Mouse (Mus musculus): ENCODE results near the gene Pla1a. TPM values are rescaled to one million over a fixed set of nuclear protein-coding genes. Genes with fewer than 3 reads are reported as not detected.
"Not testable (repeated sequence)": the region's sequence is repeated elsewhere in the genome, so short reads cannot be mapped to it uniquely, and the experiment has no call there.

Gene Pla1a
- 1.2 and 1.4 TPM in 2 replicates for polyA plus RNA-seq (2015; fragmentation: Nextera tagmentation; extraction: Ambion mirVana)

GRCm38 (mm10) chr16:38432498-38433425, at the start of gene Pla1a:
TSS of gene Pla1a (minus strand) at chr16:38433145.
- H3K4me3 ChIP-seq (replicated peaks): no peak within 1 kb of the TSS
- H3K9ac ChIP-seq (replicated peaks): no peak within 1 kb of the TSS
- no peak within 1 kb of the TSS for H3K4me2 ChIP-seq
- H3K9me3 ChIP-seq (replicated peaks): no peaks in the 10 kb centered on the region
- ATAC-seq (ENCODE audit: low FRiP score): no peak
- H3K4me1 ChIP-seq: no peaks in the 10 kb centered on the region
- no peak within 1 kb of the TSS for H3K27ac ChIP-seq (replicated peaks)
- 79% methylated on average over 11 of the region's 11 CpGs for WGBS
- H3K27me3 ChIP-seq (replicated peaks): no peaks in the 10 kb centered on the region
- no peaks in the 10 kb centered on the region for H3K36me3 ChIP-seq

- ATAC-seq (ENCODE audit: low FRiP score): no peak
These were observed 48.4 kb upstream of the Pla1a start for GRCm38 (mm10) chr16:38481327-38481726.

GRCm38 (mm10) chr16:38478296-38478695, 45.4 kb upstream of the Pla1a start:
- Histone ChIP-seq H3K4me3 (replicated peaks) (no peak overlapping the region), H3K4me1 (peaks cover 15% of the 10 kb centered on the region; the same call in 1 of the 2 replicates), H3K9ac (replicated peaks) (no peak overlapping the region), H3K4me2 (no peak overlapping the region), H3K9me3 (replicated peaks) (no peaks in the 10 kb centered on the region), H3K36me3 (no peaks in the 10 kb centered on the region), H3K27me3 (replicated peaks) (no peaks in the 10 kb centered on the region), H3K27ac (replicated peaks) (no peak overlapping the region)
- no peak for ATAC-seq (ENCODE audit: low FRiP score)
- WGBS: 86% methylated on average over 3 of the region's 3 CpGs

More at GRCm38 (mm10) chr16:38481327-38481726, 48.4 kb upstream of the Pla1a start:
- H3K36me3 ChIP-seq: no peaks in the 10 kb centered on the region
- 81% methylated on average over 4 of the region's 4 CpGs for WGBS
- H3K9ac ChIP-seq (replicated peaks): no peak overlapping the region
- H3K4me1 ChIP-seq: peaks cover 15% of the 10 kb centered on the region; the same call in 1 of the 2 replicates
- no peak overlapping the region for H3K4me2 ChIP-seq
- no peak overlapping the region for H3K27ac ChIP-seq (replicated peaks)
- H3K9me3 ChIP-seq (replicated peaks): no peaks in the 10 kb centered on the region
- no peak overlapping the region for H3K4me3 ChIP-seq (replicated peaks)
- 0 out of 2 replicates have a peak, but pooled peaks cover 7% of the 10 kb centered on the region for H3K27me3 ChIP-seq (replicated peaks)

- Histone ChIP-seq H3K4me1 (peaks cover 12% of the 10 kb centered on the region; the same call in 1 of the 2 replicates), H3K9ac (replicated peaks) (0 out of 2 replicates have a peak overlapping the region, but pooled peaks have one; percentile 21), H3K27ac (replicated peaks) (peak overlapping the region; percentile 63; the same call in 1 of the 2 replicates), H3K4me2 (peak overlapping the region; percentile 77), H3K4me3 (replicated peaks) (peak overlapping the region; percentile 40)
- peak; percentile 43; the same call in 1 of the 2 replicates for ATAC-seq (ENCODE audit: low FRiP score)
- WGBS: 25% methylated on average over 14 of the region's 14 CpGs
- not testable (repeated sequence) for H3K36me3 ChIP-seq; H3K9me3 ChIP-seq (replicated peaks); H3K27me3 ChIP-seq (replicated peaks)
These were observed 44.3 kb upstream of the Pla1a start for GRCm38 (mm10) chr16:38477241-38477608.

- Histone ChIP-seq H3K4me2 (peak overlapping the region; percentile 77), H3K9ac (replicated peaks) (peak overlapping the region; percentile 21), H3K27me3 (replicated peaks) (no peaks in the 10 kb centered on the region), H3K36me3 (no peaks in the 10 kb centered on the region), H3K9me3 (replicated peaks) (no peaks in the 10 kb centered on the region), H3K27ac (replicated peaks) (peak overlapping the region; percentile 63), H3K4me1 (peaks cover 12% of the 10 kb centered on the region; the same call in 1 of the 2 replicates), H3K4me3 (replicated peaks) (peak overlapping the region; percentile 40)
- peak; percentile 69 for ATAC-seq (ENCODE audit: low FRiP score)
- 6% methylated on average over 34 of the region's 34 CpGs for WGBS
These were observed 43.6 kb upstream of the Pla1a start for GRCm38 (mm10) chr16:38476312-38477240.

- Histone ChIP-seq H3K27ac (replicated peaks) (no peak overlapping the region), H3K4me1 (peaks cover 12% of the 10 kb centered on the region; the same call in 1 of the 2 replicates), H3K36me3 (no peaks in the 10 kb centered on the region), H3K4me3 (replicated peaks) (no peak overlapping the region; the same call in 1 of the 2 replicates), H3K9ac (replicated peaks) (peak overlapping the region; percentile 21; the same call in 1 of the 2 replicates), H3K27me3 (replicated peaks) (no peaks in the 10 kb centered on the region), H3K4me2 (peak overlapping the region; percentile 77), H3K9me3 (replicated peaks) (no peaks in the 10 kb centered on the region)
- no peak for ATAC-seq (ENCODE audit: low FRiP score)
- WGBS: 67% methylated on average over 4 of the region's 4 CpGs
These were observed 42.9 kb upstream of the Pla1a start for GRCm38 (mm10) chr16:38475681-38476311.

- ATAC-seq (ENCODE audit: low FRiP score): no peak
- Histone ChIP-seq H3K36me3 (no peaks in the 10 kb centered on the region), H3K4me1 (peaks cover 12% of the 10 kb centered on the region; the same call in 1 of the 2 replicates), H3K9me3 (replicated peaks) (no peaks in the 10 kb centered on the region), H3K27ac (replicated peaks) (no peak overlapping the region), H3K27me3 (replicated peaks) (no peaks in the 10 kb centered on the region), H3K4me2 (no peak overlapping the region), H3K4me3 (replicated peaks) (no peak overlapping the region), H3K9ac (replicated peaks) (no peak overlapping the region)
- 96% methylated on average over 9 of the region's 9 CpGs for WGBS
These were observed 41.8 kb upstream of the Pla1a start for GRCm38 (mm10) chr16:38474677-38475286.

- peaks cover 12% of the 10 kb centered on the region; the same call in 1 of the 2 replicates for H3K4me1 ChIP-seq
- no peak overlapping the region for H3K4me3 ChIP-seq (replicated peaks)
- WGBS: 94% methylated on average over 5 of the region's 5 CpGs
- H3K9ac ChIP-seq (replicated peaks): no peak overlapping the region
- no peaks in the 10 kb centered on the region for H3K9me3 ChIP-seq (replicated peaks)
- H3K4me2 ChIP-seq: no peak overlapping the region
- H3K36me3 ChIP-seq: no peaks in the 10 kb centered on the region
- H3K27me3 ChIP-seq (replicated peaks): no peaks in the 10 kb centered on the region
- no peak overlapping the region for H3K27ac ChIP-seq (replicated peaks)
- ATAC-seq (ENCODE audit: low FRiP score): no peak
These were observed 40.7 kb upstream of the Pla1a start for GRCm38 (mm10) chr16:38473661-38474060.

- no peak overlapping the region for H3K4me3 ChIP-seq (replicated peaks)
- no peak overlapping the region for H3K4me2 ChIP-seq
- no peak for ATAC-seq (ENCODE audit: low FRiP score)
- H3K9me3 ChIP-seq (replicated peaks): no peaks in the 10 kb centered on the region
- H3K27me3 ChIP-seq (replicated peaks): no peaks in the 10 kb centered on the region
- H3K36me3 ChIP-seq: no peaks in the 10 kb centered on the region
- peaks cover 12% of the 10 kb centered on the region; the same call in 1 of the 2 replicates for H3K4me1 ChIP-seq
- H3K27ac ChIP-seq (replicated peaks): no peak overlapping the region
- no peak overlapping the region for H3K9ac ChIP-seq (replicated peaks)
- WGBS: 96% methylated on average over 5 of the region's 5 CpGs
These were observed 39.5 kb upstream of the Pla1a start for GRCm38 (mm10) chr16:38472507-38472873.

GRCm38 (mm10) chr16:38471697-38472506, 39.0 kb upstream of the Pla1a start:
- H3K4me2 ChIP-seq: no peak overlapping the region
- ATAC-seq (ENCODE audit: low FRiP score): no peak
- no peaks in the 10 kb centered on the region for H3K36me3 ChIP-seq
- H3K4me3 ChIP-seq (replicated peaks): no peak overlapping the region
- H3K27me3 ChIP-seq (replicated peaks): no peaks in the 10 kb centered on the region
- H3K9me3 ChIP-seq (replicated peaks): no peaks in the 10 kb centered on the region
- WGBS: 67% methylated on average over 11 of the region's 11 CpGs
- no peak overlapping the region for H3K27ac ChIP-seq (replicated peaks)
- no peak overlapping the region for H3K9ac ChIP-seq (replicated peaks)
- H3K4me1 ChIP-seq: peaks cover 7% of the 10 kb centered on the region; the same call in 1 of the 2 replicates

Data from neural tube, embryonic 15.5 days (tissue).